Mouse (Mus musculus): ENCODE results near the gene Coro1c.

DNA sequence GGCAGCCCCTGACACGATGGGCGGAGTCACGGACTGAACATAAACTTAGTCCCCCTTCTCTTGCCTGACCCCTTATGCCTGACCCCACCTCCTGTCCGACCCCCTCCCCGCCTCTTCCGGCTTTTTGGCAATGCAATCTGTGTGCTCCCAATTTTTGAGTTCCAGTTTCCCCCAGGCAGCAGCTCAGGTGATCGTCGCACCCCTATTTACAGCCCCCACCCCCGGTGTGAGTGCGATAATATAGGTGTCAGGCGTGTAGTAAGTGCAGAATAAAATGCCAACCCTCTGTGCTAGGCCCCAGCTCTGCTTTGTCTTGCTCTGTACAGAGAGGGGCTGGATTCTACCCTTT is 93.5 kb downstream of the Coro1c start:
- TF ChIP-seq TAL1 (IDR thresholded peaks at IDR 0.05; ENCODE audit: low read length): no peak
- TF ChIP-seq GATA1 (IDR thresholded peaks at IDR 0.05; ENCODE audit: low read length): no peak
